Mouse (Mus musculus): ENCODE results near the gene Thoc7.

- TF ChIP-seq CTCF (IDR thresholded peaks at IDR 0.05; ENCODE audit: extremely low read depth, insufficient read depth, low read length) (no peak), POLR2A (IDR thresholded peaks at IDR 0.05; ENCODE audit: extremely low read depth, insufficient read depth, low read length) (no peak)
These were observed 824 bp upstream of the Thoc7 start for GRCm38 (mm10) chr14:13962476-13962875.
